Mouse (Mus musculus): Measurements from ENCODE around the gene Zfp36l1.

Gene Zfp36l1

GRCm38 (mm10) chr12:80065049-80065448 is 47.8 kb downstream of the Zfp36l1 start:
- DNase-seq = no peak

GRCm38 (mm10) chr12:80064306-80064705 is 48.5 kb downstream of the Zfp36l1 start:
- DNase-seq = no peak

- DNase-seq = peak; percentile 37
These were observed 49.2 kb downstream of the Zfp36l1 start for GRCm38 (mm10) chr12:80063402-80064150.

DNA sequence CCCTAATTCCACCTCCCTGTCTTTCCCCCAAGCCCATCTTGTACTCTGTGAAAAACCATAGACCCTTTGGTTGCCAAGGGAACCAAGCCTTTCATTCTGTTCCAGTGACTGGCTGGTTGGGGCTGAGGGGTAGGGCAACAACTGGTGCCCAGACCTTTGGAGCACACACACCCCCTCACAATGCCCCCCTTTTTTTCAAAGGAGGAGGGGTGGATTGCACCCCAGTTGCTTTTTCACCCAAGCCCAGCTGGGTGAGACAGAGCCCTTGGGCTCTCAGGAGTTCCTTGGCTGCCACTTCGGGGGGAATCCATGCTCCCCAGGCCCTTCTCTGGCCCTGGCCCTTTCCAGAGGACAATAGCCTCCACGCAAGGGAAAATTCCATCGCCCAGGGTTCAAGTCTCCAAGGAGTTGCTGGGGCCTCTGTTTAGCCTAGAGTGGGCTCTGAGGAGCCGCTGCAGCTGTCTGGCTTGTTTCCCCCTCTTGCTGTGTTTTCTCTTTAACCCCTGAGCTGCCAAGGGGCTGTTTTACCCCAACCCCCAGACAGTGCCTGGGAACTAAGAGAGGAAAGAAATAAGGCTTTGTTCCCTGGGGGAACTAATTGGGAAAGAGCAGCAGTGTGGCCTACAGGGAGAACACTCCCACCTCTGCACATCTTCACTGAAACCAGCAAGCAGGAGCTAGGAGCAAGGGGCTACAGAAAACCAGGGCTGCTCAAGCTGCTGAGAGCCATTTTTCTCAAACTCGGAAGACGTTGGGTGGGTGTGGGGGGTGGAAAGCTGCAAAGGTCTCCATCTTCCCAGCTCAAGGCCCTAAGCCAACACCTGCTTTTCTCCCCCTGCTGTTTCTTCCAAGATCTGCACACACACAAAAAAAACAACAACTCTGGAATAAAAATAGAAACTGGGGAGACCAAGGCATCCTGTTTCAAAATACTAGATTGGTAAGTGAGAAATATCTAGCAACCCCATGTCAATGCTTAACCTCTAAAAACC is 50.1 kb downstream of the Zfp36l1 start:
- DNase-seq = no peak

DNA sequence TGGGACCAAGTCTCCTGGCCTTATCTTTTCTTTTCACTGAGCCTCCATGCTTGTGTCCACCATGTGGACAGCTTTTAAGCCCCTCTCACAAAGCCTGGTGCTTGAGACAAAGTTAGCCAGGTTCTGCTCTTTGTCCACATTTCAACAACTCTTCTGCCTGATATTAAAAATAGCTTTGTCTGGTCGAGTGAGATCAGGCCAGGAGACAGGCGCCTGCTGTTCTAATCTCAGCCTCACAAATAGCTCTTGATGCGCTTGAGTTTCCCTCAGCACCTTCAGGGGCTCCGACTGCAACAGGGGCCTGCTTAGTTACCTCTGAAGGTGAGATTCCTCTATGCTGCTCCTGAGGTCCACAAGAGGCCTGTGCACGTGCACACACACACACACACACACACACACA is 51.0 kb downstream of the Zfp36l1 start:
- DNase-seq = no peak

DNA sequence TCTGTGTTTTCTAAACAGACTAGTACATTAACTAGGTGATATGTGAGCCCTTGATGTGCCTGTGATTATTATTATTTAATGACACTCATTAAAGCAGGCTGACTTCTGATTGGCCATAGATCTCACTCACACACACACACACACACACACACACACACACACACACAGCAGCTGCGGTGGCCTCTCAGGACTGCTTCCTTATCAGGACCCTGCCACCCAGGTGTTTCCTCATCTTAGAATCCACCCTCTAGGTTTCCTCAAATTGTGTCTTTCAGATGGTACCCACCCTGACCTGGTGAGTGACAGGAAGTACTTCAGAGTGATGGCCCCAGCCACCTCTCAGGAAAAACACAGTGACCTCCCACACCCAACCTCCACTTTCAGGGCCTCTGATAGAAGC is 52.0 kb downstream of the Zfp36l1 start:
- peak; percentile 29 for DNase-seq

DNA sequence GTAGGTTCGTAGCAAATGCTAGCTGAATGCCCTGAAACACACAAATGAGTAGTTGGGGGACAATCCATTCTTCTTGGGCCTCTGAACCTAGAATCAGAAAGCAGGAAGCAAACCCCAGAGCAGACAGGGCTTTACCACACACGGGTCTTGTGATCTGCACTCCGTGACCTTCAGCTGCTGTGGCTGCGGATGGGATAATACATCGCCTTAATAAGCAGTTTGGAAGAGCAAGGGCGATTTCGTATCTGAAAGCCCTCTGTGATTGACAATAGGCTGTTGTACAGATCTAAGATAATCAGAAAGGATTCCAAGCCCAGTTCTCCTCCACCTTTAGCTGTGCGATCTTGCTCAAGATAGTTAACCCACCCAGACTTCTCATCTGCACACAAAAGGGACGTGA is 52.5 kb downstream of the Zfp36l1 start:
- no peak for DNase-seq

DNA sequence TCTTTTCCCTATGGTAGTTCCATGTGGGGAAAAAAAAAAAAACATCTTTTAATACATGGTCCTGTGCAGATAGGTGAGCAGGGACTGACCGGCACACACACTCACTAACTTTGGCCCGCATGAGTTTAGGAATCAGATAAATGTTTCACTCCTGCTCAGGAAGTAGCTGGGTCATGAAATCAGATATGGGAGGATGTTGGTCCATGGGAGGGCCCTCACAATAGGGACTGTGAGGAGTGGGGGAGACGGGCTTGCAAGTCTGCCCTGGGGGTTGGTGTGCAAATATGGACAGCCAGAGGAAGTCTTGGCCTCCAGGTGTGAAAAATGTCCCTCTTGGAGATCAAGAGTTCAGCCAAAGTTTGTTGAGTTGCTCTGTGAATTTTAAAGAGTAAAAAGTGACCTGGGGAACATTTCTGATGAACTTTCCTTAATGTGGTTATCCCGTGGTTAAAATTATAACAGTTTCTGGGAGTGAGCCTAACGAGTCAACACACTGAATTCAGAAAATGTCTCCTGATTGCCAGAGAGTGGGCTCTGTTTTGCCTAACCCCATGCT is 53.0 kb downstream of the Zfp36l1 start:
- no peak for DNase-seq
